8 mouse cellular contexts compared by ENCODE assay signal in genomic region chr4:133344112-133344511, GRCm38 (mm10). TPM values are rescaled to one million over a fixed set of nuclear protein-coding genes. Genes with fewer than 3 reads are reported as not detected.
DNase-seq lines count a peak whose midpoint lies in the region; ATAC-seq and TF ChIP-seq lines count a peak whose summit lies in the region.

No protein-coding gene starts in this region.

- peak; percentile 51; the same call in 1 of the 2 replicates for TF ChIP-seq CTCF in bone marrow, adult 2 months (IDR thresholded peaks at IDR 0.05; ENCODE audit: control insufficient read depth, insufficient read depth, low read length)

- WGBS in forebrain, embryonic 11.5 days = 8% methylated on average over 4 of the region's 4 CpGs
- WGBS in forebrain, embryonic 13.5 days = 11% methylated on average over 4 of the region's 4 CpGs
- 11% methylated on average over 4 of the region's 4 CpGs for WGBS in midbrain, embryonic 11.5 days
- 17% methylated on average over 4 of the region's 4 CpGs for WGBS in midbrain, embryonic 13.5 days
- WGBS in bone marrow, adult 2 months = 2% methylated on average over 4 of the region's 4 CpGs

- ATAC-seq in forebrain, embryonic 11.5 days (replicated peaks; ENCODE audit: low FRiP score) = no peak
- no peak for ATAC-seq in forebrain, embryonic 13.5 days
- ATAC-seq in midbrain, embryonic 11.5 days (ENCODE audit: low FRiP score) = no peak
- ATAC-seq in midbrain, embryonic 13.5 days = no peak

- H3K4me1 ChIP-seq in forebrain, embryonic 11.5 days (replicated peaks; ENCODE audit: control insufficient read depth, insufficient read depth, low read length) = no peaks in the 10 kb centered on the region; the same call in 1 of the 2 replicates
- H3K4me1 ChIP-seq in forebrain, embryonic 13.5 days = no peaks in the 10 kb centered on the region
- no peaks in the 10 kb centered on the region for H3K4me1 ChIP-seq in midbrain, embryonic 11.5 days (ENCODE audit: control insufficient read depth, insufficient read depth, low read length)
- H3K4me1 ChIP-seq in midbrain, embryonic 13.5 days (replicated peaks) = no peaks in the 10 kb centered on the region; the same call in 1 of the 2 replicates
- H3K4me1 ChIP-seq in bone marrow, adult 2 months (ENCODE audit: control insufficient read depth, insufficient read depth, low read length) = no peaks in the 10 kb centered on the region

- H3K4me2 ChIP-seq in forebrain, embryonic 11.5 days (ENCODE audit: low read depth, low read length, severe bottlenecking) = no peak overlapping the region
- H3K4me2 ChIP-seq in forebrain, embryonic 13.5 days = no peak overlapping the region
- H3K4me2 ChIP-seq in midbrain, embryonic 11.5 days = no peak overlapping the region
- no peak overlapping the region for H3K4me2 ChIP-seq in midbrain, embryonic 13.5 days (replicated peaks)

- H3K36me3 ChIP-seq in forebrain, embryonic 11.5 days (ENCODE audit: control insufficient read depth, insufficient read depth, low read length) = no peaks in the 10 kb centered on the region
- H3K36me3 ChIP-seq in forebrain, embryonic 13.5 days (ENCODE audit: poor library complexity, severe bottlenecking) = no peaks in the 10 kb centered on the region
- H3K36me3 ChIP-seq in midbrain, embryonic 11.5 days (ENCODE audit: control insufficient read depth, insufficient read depth, low read length) = no peaks in the 10 kb centered on the region
- no peaks in the 10 kb centered on the region for H3K36me3 ChIP-seq in midbrain, embryonic 13.5 days

- peak; percentile 57 for DNase-seq in forebrain, embryonic 11.5 days (ENCODE audit: low spot score)
- peak; percentile 90 for DNase-seq in midbrain, embryonic 11.5 days (ENCODE audit: low spot score, missing footprints)
- peak; percentile 40 for DNase-seq in kidney, postnatal 14 days
- peak; percentile 28 to 47 for DNase-seq in natural killer cell, adult 2 months (ENCODE audit: low spot score in 2 of 2)
- no peak for DNase-seq in urinary bladder, postnatal 4 days (ENCODE audit: low spot score in 2 of 2)

- H3K27me3 ChIP-seq in forebrain, embryonic 11.5 days (ENCODE audit: control insufficient read depth, insufficient read depth, low read length) = no peaks in the 10 kb centered on the region
- peaks cover 20% of the 10 kb centered on the region for H3K27me3 ChIP-seq in forebrain, embryonic 13.5 days
- no peaks in the 10 kb centered on the region; the same call in 1 of the 2 replicates for H3K27me3 ChIP-seq in midbrain, embryonic 11.5 days (ENCODE audit: control insufficient read depth, insufficient read depth, low read length)
- 0 out of 2 replicates have a peak, but pooled peaks cover 9% of the 10 kb centered on the region for H3K27me3 ChIP-seq in midbrain, embryonic 13.5 days

- H3K9ac ChIP-seq in forebrain, embryonic 11.5 days (ENCODE audit: low read length) = no peak overlapping the region
- no peak overlapping the region for H3K9ac ChIP-seq in forebrain, embryonic 13.5 days
- H3K9ac ChIP-seq in midbrain, embryonic 11.5 days (ENCODE audit: low read length) = no peak overlapping the region
- H3K9ac ChIP-seq in midbrain, embryonic 13.5 days (replicated peaks) = no peak overlapping the region

- H3K27ac ChIP-seq in forebrain, embryonic 11.5 days (ENCODE audit: low read depth, low read length) = no peak overlapping the region
- H3K27ac ChIP-seq in forebrain, embryonic 13.5 days = no peak overlapping the region
- H3K27ac ChIP-seq in midbrain, embryonic 11.5 days (ENCODE audit: low read depth, low read length) = no peak overlapping the region
- no peak overlapping the region for H3K27ac ChIP-seq in midbrain, embryonic 13.5 days
- no peak overlapping the region for H3K27ac ChIP-seq in bone marrow, adult 2 months (ENCODE audit: control insufficient read depth, insufficient read depth, low read depth, low read length, poor library complexity)

- TF ChIP-seq POLR2A in bone marrow, adult 2 months (IDR thresholded peaks at IDR 0.05; ENCODE audit: borderline replicate concordance, control insufficient read depth, low read depth, low read length) = no peak

- H3K9me3 ChIP-seq in forebrain, embryonic 11.5 days (ENCODE audit: control insufficient read depth, low read length) = no peaks in the 10 kb centered on the region
- no peaks in the 10 kb centered on the region for H3K9me3 ChIP-seq in forebrain, embryonic 13.5 days (replicated peaks)
- no peaks in the 10 kb centered on the region for H3K9me3 ChIP-seq in midbrain, embryonic 11.5 days (ENCODE audit: control insufficient read depth, low read length)
- H3K9me3 ChIP-seq in midbrain, embryonic 13.5 days = no peaks in the 10 kb centered on the region

- H3K4me3 ChIP-seq in forebrain, embryonic 11.5 days (ENCODE audit: low read depth, low read length) = no peak overlapping the region
- H3K4me3 ChIP-seq in forebrain, embryonic 13.5 days = no peak overlapping the region
- no peak overlapping the region for H3K4me3 ChIP-seq in midbrain, embryonic 11.5 days (ENCODE audit: low read depth, low read length)
- no peak overlapping the region for H3K4me3 ChIP-seq in midbrain, embryonic 13.5 days (replicated peaks)
- H3K4me3 ChIP-seq in bone marrow, adult 2 months (replicated peaks; ENCODE audit: control insufficient read depth, low read depth, low read length) = no peak overlapping the region

RNA-seq across cellular contexts. Expression of gene Wdtc1, which starts 9.2 kb away (rescaled TPM):
- 21.0 and 24.7 TPM in 2 replicates for polyA plus RNA-seq in forebrain, embryonic 11.5 days (2014; fragmentation: Nextera tagmentation; extraction: Ambion mirVana)
- 14.0 and 16.9 TPM in 2 replicates for polyA plus RNA-seq in forebrain, embryonic 13.5 days (2015; fragmentation: Nextera tagmentation; extraction: Ambion mirVana)
- polyA plus RNA-seq in midbrain, embryonic 11.5 days (2014; fragmentation: Nextera tagmentation; extraction: Ambion mirVana) = 21.0 and 22.2 TPM in 2 replicates
- 18.2 and 21.8 TPM in 2 replicates for polyA plus RNA-seq in midbrain, embryonic 13.5 days (2015; fragmentation: Nextera tagmentation; extraction: Ambion mirVana)
- 9.5 and 14.6 TPM in 2 replicates for polyA plus RNA-seq in bone marrow, adult 2 months (2011; ENCODE audit: insufficient read depth, insufficient read length, low replicate concordance, missing spikeins)

RNA-seq across cellular contexts. Expression of gene Slc9a1, which starts 25.4 kb away (rescaled TPM):
- polyA plus RNA-seq in forebrain, embryonic 11.5 days (2014; fragmentation: Nextera tagmentation; extraction: Ambion mirVana) = 7.4 and 9.4 TPM in 2 replicates
- polyA plus RNA-seq in forebrain, embryonic 13.5 days (2015; fragmentation: Nextera tagmentation; extraction: Ambion mirVana) = 5.6 and 7.3 TPM in 2 replicates
- 4.6 and 5.6 TPM in 2 replicates for polyA plus RNA-seq in midbrain, embryonic 11.5 days (2014; fragmentation: Nextera tagmentation; extraction: Ambion mirVana)
- 6.8 and 7.9 TPM in 2 replicates for polyA plus RNA-seq in midbrain, embryonic 13.5 days (2015; fragmentation: Nextera tagmentation; extraction: Ambion mirVana)
- 16.6 and 31.3 TPM in 2 replicates for polyA plus RNA-seq in bone marrow, adult 2 months (2011; ENCODE audit: insufficient read depth, insufficient read length, low replicate concordance, missing spikeins)

Comparison
In these comparisons a context has a peak if more than half of its experiments do, and no peak if none do; other contexts are left out.
1. DNase-seq: peak in forebrain, embryonic 11.5 days (single experiment), midbrain, embryonic 11.5 days (single experiment), kidney, postnatal 14 days (single experiment) and natural killer cell, adult 2 months (2 of 2); none in urinary bladder, postnatal 4 days (0 of 2).